Mouse (Mus musculus) cortical plate, adult 2 months (tissue): ENCODE measurements around the gene Epha4. TPM values are rescaled to one million over a fixed set of nuclear protein-coding genes. Genes with fewer than 3 reads are reported as not detected.

Experiments
- H3K27ac ChIP-seq: fragments of 200-500 bp; 2 replicates; pipeline ENCODE4 v1.5.1; 2012; ENCODE audit warnings: low read length, control low read depth, inconsistent platforms; ENCODE audit not compliant: insufficient read depth
- H3K4me1 ChIP-seq: fragments of 200-500 bp; 2 replicates; pipeline ENCODE4 v1.6.1; 2011; ENCODE audit warnings: low read length; ENCODE audit not compliant: control insufficient read depth, insufficient read depth
- H3K4me3 ChIP-seq: fragments of 200-500 bp; 2 replicates; pipeline ENCODE4 v1.5.1; 2011; ENCODE audit warnings: mild to moderate bottlenecking, low read length, control low read depth; ENCODE audit not compliant: insufficient read depth
- CTCF ChIP-seq: fragments of 200-500 bp; IDR thresholded peaks from 2 replicates; pipeline ENCODE4 v1.5.1; 2011; ENCODE audit warnings: mild to moderate bottlenecking, control low read depth, low read length; ENCODE audit not compliant: insufficient read depth; ENCODE audit errors: extremely low read depth
- POLR2A ChIP-seq: fragments of 200-500 bp; IDR thresholded peaks from 2 replicates; pipeline ENCODE4 v1.6.1; 2011; ENCODE audit warnings: mild to moderate bottlenecking, low read length, control low read depth; ENCODE audit not compliant: insufficient read depth; ENCODE audit errors: extremely low read depth
- polyA plus RNA-seq: library from polyadenylated mRNA; depleted of rRNA; stranded (reverse); fragments of >200 nt; gene quantifications from 2 replicates; pipeline ENCODE4 v1.2.3, GENCODE M21; 2012

Gene Epha4
- polyA plus RNA-seq, 1 experiment: 74.5 TPM

DNA sequence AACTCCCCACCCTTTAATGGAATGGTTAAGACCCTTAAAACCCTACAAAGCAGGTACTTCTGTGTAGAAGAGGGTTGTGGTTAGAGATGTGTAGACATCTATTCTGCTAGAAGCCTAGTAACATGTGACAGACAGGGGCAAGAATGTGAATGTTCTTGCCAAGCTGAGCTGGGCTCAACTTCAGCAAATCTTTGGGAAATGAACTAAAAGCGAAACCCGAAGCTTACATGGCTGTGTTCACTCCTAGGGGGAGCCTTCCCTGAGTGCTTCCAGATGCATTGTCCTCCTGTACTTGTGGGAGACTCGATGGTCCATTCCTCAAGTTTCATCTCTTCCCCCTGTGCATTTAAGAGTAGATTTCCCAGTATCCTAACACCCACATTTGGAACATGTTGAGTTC lies 150.3 kb downstream of the Epha4 start:
- no peak for TF ChIP-seq POLR2A
- no peak for TF ChIP-seq CTCF

GRCm38 (mm10) chr1:77363848-77364247 lies 151.0 kb downstream of the Epha4 start:
- Histone ChIP-seq H3K27ac (no peak overlapping the region), H3K4me3 (no peak overlapping the region), H3K4me1 (no peaks in the 10 kb centered on the region)
- TF ChIP-seq CTCF (no peak), POLR2A (no peak)

More for the DNA sequence above, 150.3 kb downstream of the Epha4 start:
- peaks cover under 1% of the 10 kb centered on the region; the same call in 1 of the 2 replicates for H3K4me1 ChIP-seq
- no peak overlapping the region for H3K27ac ChIP-seq
- H3K4me3 ChIP-seq: no peak overlapping the region

- Histone ChIP-seq H3K4me1 (no peaks in the 10 kb centered on the region; the same call in 1 of the 2 replicates), H3K4me3 (no peak overlapping the region), H3K27ac (no peak overlapping the region)
- TF ChIP-seq CTCF (no peak), POLR2A (no peak)
Observed at GRCm38 (mm10) chr1:77346459-77346858, 168.4 kb downstream of the Epha4 start.

DNA sequence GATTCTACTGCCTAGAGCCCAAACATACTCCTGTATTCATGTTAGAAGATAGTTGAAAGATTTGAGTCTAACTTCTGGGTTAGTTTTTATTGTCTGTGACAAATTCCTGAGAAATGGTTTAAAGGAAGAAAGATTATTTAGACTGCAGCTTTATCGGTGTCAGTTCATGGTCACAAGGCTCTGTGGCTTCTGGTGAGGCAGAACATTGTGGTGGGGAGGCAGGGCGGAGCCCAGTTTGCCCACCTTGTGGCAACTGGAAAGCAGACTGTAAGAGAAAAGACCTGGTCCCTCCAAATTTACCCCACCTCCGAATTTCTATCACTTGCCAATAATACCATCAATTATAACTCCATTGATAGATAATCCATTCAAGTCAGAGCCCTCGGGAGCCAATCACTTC lies 171.1 kb downstream of the Epha4 start:
- Histone ChIP-seq H3K27ac (no peak overlapping the region), H3K4me3 (no peak overlapping the region), H3K4me1 (no peaks in the 10 kb centered on the region; the same call in 1 of the 2 replicates)
- no peak for TF ChIP-seq POLR2A
- no peak for TF ChIP-seq CTCF

DNA sequence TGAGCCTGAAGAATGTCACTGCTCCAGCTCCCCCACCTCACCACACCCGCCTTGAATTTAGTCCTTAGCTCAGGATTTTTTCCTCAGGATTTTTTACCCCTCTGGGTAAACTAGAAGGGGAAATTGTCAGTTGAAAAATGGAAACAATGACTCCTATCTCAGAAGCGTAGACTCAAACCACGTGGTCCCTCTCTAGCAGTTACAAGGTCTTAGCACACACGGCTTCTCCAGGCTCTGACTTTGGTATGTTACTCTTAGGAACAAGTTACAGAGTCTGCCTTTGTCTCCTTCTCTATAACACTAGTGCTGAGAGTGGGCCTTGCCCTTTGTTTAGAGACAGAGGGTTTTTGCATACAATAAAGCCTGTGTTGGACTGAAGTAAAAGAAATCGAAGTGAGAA lies 175.2 kb downstream of the Epha4 start:
- no peaks in the 10 kb centered on the region for H3K4me1 ChIP-seq
- H3K27ac ChIP-seq: no peak overlapping the region
- no peak overlapping the region for H3K4me3 ChIP-seq
- TF ChIP-seq CTCF (no peak), POLR2A (no peak)

- no peak overlapping the region for H3K27ac ChIP-seq
- TF ChIP-seq CTCF (no peak), POLR2A (no peak)
- no peak overlapping the region for H3K4me3 ChIP-seq
- H3K4me1 ChIP-seq: no peaks in the 10 kb centered on the region
Observed at GRCm38 (mm10) chr1:77338346-77338745, 176.5 kb downstream of the Epha4 start.

- Histone ChIP-seq H3K4me3 (no peak overlapping the region), H3K4me1 (no peaks in the 10 kb centered on the region), H3K27ac (no peak overlapping the region)
- TF ChIP-seq CTCF: no peak
- no peak for TF ChIP-seq POLR2A
Observed at GRCm38 (mm10) chr1:77336937-77337336, 178.0 kb downstream of the Epha4 start.

DNA sequence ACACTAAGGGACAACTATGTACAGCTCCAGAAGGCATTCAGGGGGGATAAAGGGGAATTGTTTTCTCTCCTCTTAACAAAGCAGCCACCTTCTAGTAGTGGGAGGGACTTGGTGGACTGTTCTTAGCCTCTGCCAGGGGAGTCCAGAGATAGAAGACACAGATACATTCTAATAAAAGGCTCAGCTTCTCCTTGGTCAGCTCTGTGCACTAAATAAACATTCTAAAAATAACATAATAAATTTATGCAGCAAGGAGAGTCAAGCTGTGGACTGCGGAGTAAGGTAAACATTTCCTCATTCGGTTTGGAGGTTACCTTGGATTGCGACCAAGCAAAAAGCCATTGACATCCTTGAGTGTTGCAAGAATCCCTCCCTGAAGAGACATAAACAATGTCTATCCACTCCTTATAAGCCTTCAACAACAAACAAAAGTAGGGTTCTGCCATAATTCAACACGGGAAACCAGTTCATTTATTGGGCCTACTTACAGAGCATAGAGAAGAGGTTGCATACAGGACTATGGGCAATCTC lies 196.2 kb downstream of the Epha4 start:
- no peak overlapping the region for H3K27ac ChIP-seq
- TF ChIP-seq CTCF (no peak), POLR2A (no peak)
- H3K4me1 ChIP-seq: no peaks in the 10 kb centered on the region
- no peak overlapping the region for H3K4me3 ChIP-seq
